Mouse (Mus musculus): ENCODE data around the gene Ercc4. TPM values are rescaled to one million over a fixed set of nuclear protein-coding genes. Genes with fewer than 3 reads are reported as not detected.

The Ercc4 gene
- polyA plus RNA-seq, 1 experiment from 2014 or later, result 18.5 TPM

- H3K4me3 ChIP-seq (ENCODE audit: low read depth, low read length), result no peak overlapping the region
- H3K27ac ChIP-seq (ENCODE audit: low read length), result no peak overlapping the region
- H3K9ac ChIP-seq (ENCODE audit: low read depth, low read length), result no peak overlapping the region
- no peak overlapping the region for H3K4me2 ChIP-seq (ENCODE audit: low read length)
- ATAC-seq, result no peak
- H3K36me3 ChIP-seq (ENCODE audit: control insufficient read depth, insufficient read depth, low read length), result no peaks in the 10 kb centered on the region
- no peaks in the 10 kb centered on the region for H3K4me1 ChIP-seq (ENCODE audit: control insufficient read depth, insufficient read depth, low read length)
- WGBS, result 91% methylated on average over 3 of the region's 3 CpGs
- no peaks in the 10 kb centered on the region for H3K27me3 ChIP-seq (ENCODE audit: control insufficient read depth, insufficient read depth, low read depth, low read length)
- no peaks in the 10 kb centered on the region for H3K9me3 ChIP-seq (replicated peaks; ENCODE audit: control insufficient read depth, low read length, poor library complexity, severe bottlenecking)
Observed at GRCm38 (mm10) chr16:13184381-13184780, 74.9 kb downstream of the Ercc4 start.

- no peak for ATAC-seq
- WGBS, result 52% methylated on average over 12 of the region's 12 CpGs
- Histone ChIP-seq H3K4me1 (ENCODE audit: control insufficient read depth, insufficient read depth, low read length) (no peaks in the 10 kb centered on the region), H3K9ac (ENCODE audit: low read depth, low read length) (no peak overlapping the region), H3K27ac (ENCODE audit: low read length) (no peak overlapping the region), H3K27me3 (ENCODE audit: control insufficient read depth, insufficient read depth, low read depth, low read length) (no peaks in the 10 kb centered on the region), H3K4me3 (ENCODE audit: low read depth, low read length) (no peak overlapping the region), H3K9me3 (replicated peaks; ENCODE audit: control insufficient read depth, low read length, poor library complexity, severe bottlenecking) (no peaks in the 10 kb centered on the region), H3K36me3 (ENCODE audit: control insufficient read depth, insufficient read depth, low read length) (no peaks in the 10 kb centered on the region), H3K4me2 (ENCODE audit: low read length) (no peak overlapping the region)
Observed at GRCm38 (mm10) chr16:13189430-13190107, 80.1 kb downstream of the Ercc4 start.

- no peaks in the 10 kb centered on the region for H3K9me3 ChIP-seq (replicated peaks; ENCODE audit: control insufficient read depth, low read length, poor library complexity, severe bottlenecking)
- H3K4me2 ChIP-seq (ENCODE audit: low read length), result no peak overlapping the region
- H3K27me3 ChIP-seq (ENCODE audit: control insufficient read depth, insufficient read depth, low read depth, low read length), result no peaks in the 10 kb centered on the region
- H3K36me3 ChIP-seq (ENCODE audit: control insufficient read depth, insufficient read depth, low read length), result no peaks in the 10 kb centered on the region
- H3K4me1 ChIP-seq (ENCODE audit: control insufficient read depth, insufficient read depth, low read length), result no peaks in the 10 kb centered on the region
- no peak overlapping the region for H3K9ac ChIP-seq (ENCODE audit: low read depth, low read length)
- no peak for ATAC-seq
- no peak overlapping the region for H3K4me3 ChIP-seq (ENCODE audit: low read depth, low read length)
- WGBS, result 85% methylated on average over 5 of the region's 5 CpGs
- H3K27ac ChIP-seq (ENCODE audit: low read length), result no peak overlapping the region
Observed at GRCm38 (mm10) chr16:13190471-13190870, 81.0 kb downstream of the Ercc4 start.

- no peaks in the 10 kb centered on the region for H3K9me3 ChIP-seq (replicated peaks; ENCODE audit: control insufficient read depth, low read length, poor library complexity, severe bottlenecking)
- no peak overlapping the region for H3K9ac ChIP-seq (ENCODE audit: low read depth, low read length)
- no peaks in the 10 kb centered on the region for H3K4me1 ChIP-seq (ENCODE audit: control insufficient read depth, insufficient read depth, low read length)
- H3K4me3 ChIP-seq (ENCODE audit: low read depth, low read length), result no peak overlapping the region
- no peak for ATAC-seq
- H3K4me2 ChIP-seq (ENCODE audit: low read length), result no peak overlapping the region
- H3K27ac ChIP-seq (ENCODE audit: low read length), result no peak overlapping the region
- no peaks in the 10 kb centered on the region for H3K36me3 ChIP-seq (ENCODE audit: control insufficient read depth, insufficient read depth, low read length)
- 80% methylated on average over 4 of the region's 4 CpGs for WGBS
- no peaks in the 10 kb centered on the region for H3K27me3 ChIP-seq (ENCODE audit: control insufficient read depth, insufficient read depth, low read depth, low read length)
Observed at GRCm38 (mm10) chr16:13191166-13191565, 81.7 kb downstream of the Ercc4 start.

DNA sequence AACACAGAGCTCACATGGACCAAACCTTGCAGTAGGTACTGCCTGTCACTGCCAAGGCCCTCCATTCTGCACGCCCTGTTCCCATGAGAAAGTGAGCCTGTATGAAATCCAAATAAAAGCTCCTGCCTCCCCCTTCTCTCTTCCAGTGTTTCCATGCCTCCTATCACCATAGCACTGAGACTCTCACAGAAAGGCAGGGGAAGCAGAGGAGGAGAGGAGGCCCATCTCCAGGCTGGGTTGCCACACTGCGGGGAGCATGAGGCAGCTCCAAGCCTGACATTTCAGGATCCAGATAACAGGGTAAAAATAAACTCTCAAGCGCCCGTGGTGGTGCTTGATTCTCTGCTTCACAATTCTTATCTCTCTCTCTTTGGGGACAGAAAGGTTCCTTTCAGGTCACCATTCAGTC lies 84.2 kb downstream of the Ercc4 start:
- no peaks in the 10 kb centered on the region for H3K9me3 ChIP-seq (replicated peaks; ENCODE audit: control insufficient read depth, low read length, poor library complexity, severe bottlenecking)
- H3K27me3 ChIP-seq (ENCODE audit: control insufficient read depth, insufficient read depth, low read depth, low read length), result no peaks in the 10 kb centered on the region
- H3K36me3 ChIP-seq (ENCODE audit: control insufficient read depth, insufficient read depth, low read length), result no peaks in the 10 kb centered on the region
- no peak overlapping the region for H3K4me3 ChIP-seq (ENCODE audit: low read depth, low read length)
- ATAC-seq, result 0 out of 2 replicates have a peak, but pooled peaks have one; percentile 44
- no peak overlapping the region for H3K4me2 ChIP-seq (ENCODE audit: low read length)
- H3K27ac ChIP-seq (ENCODE audit: low read length), result no peak overlapping the region
- WGBS, result 78% methylated on average over 4 of the region's 4 CpGs
- no peak overlapping the region for H3K9ac ChIP-seq (ENCODE audit: low read depth, low read length)
- H3K4me1 ChIP-seq (ENCODE audit: control insufficient read depth, insufficient read depth, low read length), result peaks cover 13% of the 10 kb centered on the region

DNA sequence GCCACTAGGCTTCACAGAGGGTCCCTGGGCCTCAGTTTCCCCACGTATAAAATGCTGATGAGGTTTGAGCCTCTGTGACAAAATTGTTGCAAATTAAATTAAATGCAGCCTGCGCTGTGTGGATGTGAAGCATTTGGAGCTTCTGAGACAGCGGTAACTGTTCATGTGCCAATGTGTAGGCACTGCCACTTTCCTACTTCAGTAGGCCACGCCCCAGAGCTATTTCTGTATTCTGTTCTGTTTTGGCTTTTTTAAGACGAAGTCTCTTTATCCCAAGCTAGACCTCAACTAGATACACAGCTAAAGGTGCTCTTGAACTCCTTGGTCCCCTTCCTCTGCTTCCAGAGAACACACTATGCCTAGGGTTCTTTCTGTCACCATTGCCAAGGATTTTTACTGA lies 85.4 kb downstream of the Ercc4 start:
- H3K4me3 ChIP-seq (ENCODE audit: low read depth, low read length), result no peak overlapping the region
- no peak for ATAC-seq
- H3K4me1 ChIP-seq (ENCODE audit: control insufficient read depth, insufficient read depth, low read length), result peaks cover 15% of the 10 kb centered on the region
- no peak overlapping the region for H3K27ac ChIP-seq (ENCODE audit: low read length)
- 88% methylated on average over 5 of the region's 5 CpGs for WGBS
- H3K9ac ChIP-seq (ENCODE audit: low read depth, low read length), result no peak overlapping the region
- H3K9me3 ChIP-seq (replicated peaks; ENCODE audit: control insufficient read depth, low read length, poor library complexity, severe bottlenecking), result no peaks in the 10 kb centered on the region
- H3K27me3 ChIP-seq (ENCODE audit: control insufficient read depth, insufficient read depth, low read depth, low read length), result no peaks in the 10 kb centered on the region
- H3K4me2 ChIP-seq (ENCODE audit: low read length), result no peak overlapping the region
- no peaks in the 10 kb centered on the region for H3K36me3 ChIP-seq (ENCODE audit: control insufficient read depth, insufficient read depth, low read length)

- no peaks in the 10 kb centered on the region for H3K36me3 ChIP-seq (ENCODE audit: control insufficient read depth, insufficient read depth, low read length)
- peak; percentile 22; the same call in 1 of the 2 replicates for ATAC-seq
- no peak overlapping the region for H3K4me3 ChIP-seq (ENCODE audit: low read depth, low read length)
- H3K9ac ChIP-seq (ENCODE audit: low read depth, low read length), result no peak overlapping the region
- H3K9me3 ChIP-seq (replicated peaks; ENCODE audit: control insufficient read depth, low read length, poor library complexity, severe bottlenecking), result no peaks in the 10 kb centered on the region
- H3K27me3 ChIP-seq (ENCODE audit: control insufficient read depth, insufficient read depth, low read depth, low read length), result no peaks in the 10 kb centered on the region
- peak overlapping the region; percentile 72; the same call in 1 of the 2 replicates for H3K27ac ChIP-seq (ENCODE audit: low read length)
- 36% methylated on average over 5 of the region's 5 CpGs for WGBS
- no peak overlapping the region for H3K4me2 ChIP-seq (ENCODE audit: low read length)
- peaks cover 15% of the 10 kb centered on the region for H3K4me1 ChIP-seq (ENCODE audit: control insufficient read depth, insufficient read depth, low read length)
Observed at GRCm38 (mm10) chr16:13196626-13197025, 87.1 kb downstream of the Ercc4 start.

DNA sequence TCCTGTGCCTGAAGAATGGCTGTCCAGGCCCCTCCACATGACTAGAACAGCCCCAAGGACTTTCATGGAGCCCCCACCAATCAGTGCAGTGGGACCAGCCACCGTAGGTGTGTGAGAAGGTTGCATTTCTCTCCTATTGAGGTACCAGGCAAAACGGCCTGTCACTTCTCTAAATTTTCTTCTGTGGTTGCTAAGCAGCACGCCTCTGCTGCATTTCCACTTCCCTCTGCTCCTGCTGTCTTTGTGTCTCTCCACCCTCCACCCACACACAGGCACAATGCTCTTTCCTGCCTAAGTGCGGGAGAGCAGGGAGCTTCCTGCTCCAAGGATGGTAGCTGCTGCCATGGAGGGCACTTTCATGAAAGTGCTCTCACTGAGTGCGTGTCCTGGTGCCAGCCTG lies 87.8 kb downstream of the Ercc4 start:
- WGBS, result 23% methylated on average over 5 of the region's 5 CpGs
- peak; percentile 78 for ATAC-seq
- H3K27me3 ChIP-seq (ENCODE audit: control insufficient read depth, insufficient read depth, low read depth, low read length), result no peaks in the 10 kb centered on the region
- H3K4me3 ChIP-seq (ENCODE audit: low read depth, low read length), result no peak overlapping the region
- H3K4me2 ChIP-seq (ENCODE audit: low read length), result no peak overlapping the region
- H3K9me3 ChIP-seq (replicated peaks; ENCODE audit: control insufficient read depth, low read length, poor library complexity, severe bottlenecking), result no peaks in the 10 kb centered on the region
- H3K9ac ChIP-seq (ENCODE audit: low read depth, low read length), result no peak overlapping the region
- H3K27ac ChIP-seq (ENCODE audit: low read length), result peak overlapping the region; percentile 72
- peaks cover 15% of the 10 kb centered on the region for H3K4me1 ChIP-seq (ENCODE audit: control insufficient read depth, insufficient read depth, low read length)
- no peaks in the 10 kb centered on the region for H3K36me3 ChIP-seq (ENCODE audit: control insufficient read depth, insufficient read depth, low read length)

- Histone ChIP-seq H3K36me3 (ENCODE audit: control insufficient read depth, insufficient read depth, low read length) (no peaks in the 10 kb centered on the region), H3K4me1 (ENCODE audit: control insufficient read depth, insufficient read depth, low read length) (peaks cover 15% of the 10 kb centered on the region), H3K4me2 (ENCODE audit: low read length) (no peak overlapping the region), H3K27ac (ENCODE audit: low read length) (no peak overlapping the region), H3K9ac (ENCODE audit: low read depth, low read length) (no peak overlapping the region), H3K27me3 (ENCODE audit: control insufficient read depth, insufficient read depth, low read depth, low read length) (no peaks in the 10 kb centered on the region), H3K4me3 (ENCODE audit: low read depth, low read length) (no peak overlapping the region), H3K9me3 (replicated peaks; ENCODE audit: control insufficient read depth, low read length, poor library complexity, severe bottlenecking) (no peaks in the 10 kb centered on the region)
- ATAC-seq, result no peak
- WGBS, result 22% methylated on average over 2 of the region's 2 CpGs
Observed at GRCm38 (mm10) chr16:13199204-13199603, 89.7 kb downstream of the Ercc4 start.

All from midbrain, embryonic 16.5 days (tissue).